Mouse (Mus musculus) liver, embryonic 14.5 days (tissue): ENCODE measurements around the gene Tead4.

Experiments used
- CTCF ChIP-seq: IDR thresholded peaks from 2 replicates; pipeline ENCODE4 v1.5.1; 2016; ENCODE audit warnings: antibody characterized with exemption, low read depth, control low read depth
- EP300 ChIP-seq: IDR thresholded peaks from 2 replicates; pipeline ENCODE4 v1.6.1; 2016; ENCODE audit warnings: antibody characterized with exemption, low read depth

DNA sequence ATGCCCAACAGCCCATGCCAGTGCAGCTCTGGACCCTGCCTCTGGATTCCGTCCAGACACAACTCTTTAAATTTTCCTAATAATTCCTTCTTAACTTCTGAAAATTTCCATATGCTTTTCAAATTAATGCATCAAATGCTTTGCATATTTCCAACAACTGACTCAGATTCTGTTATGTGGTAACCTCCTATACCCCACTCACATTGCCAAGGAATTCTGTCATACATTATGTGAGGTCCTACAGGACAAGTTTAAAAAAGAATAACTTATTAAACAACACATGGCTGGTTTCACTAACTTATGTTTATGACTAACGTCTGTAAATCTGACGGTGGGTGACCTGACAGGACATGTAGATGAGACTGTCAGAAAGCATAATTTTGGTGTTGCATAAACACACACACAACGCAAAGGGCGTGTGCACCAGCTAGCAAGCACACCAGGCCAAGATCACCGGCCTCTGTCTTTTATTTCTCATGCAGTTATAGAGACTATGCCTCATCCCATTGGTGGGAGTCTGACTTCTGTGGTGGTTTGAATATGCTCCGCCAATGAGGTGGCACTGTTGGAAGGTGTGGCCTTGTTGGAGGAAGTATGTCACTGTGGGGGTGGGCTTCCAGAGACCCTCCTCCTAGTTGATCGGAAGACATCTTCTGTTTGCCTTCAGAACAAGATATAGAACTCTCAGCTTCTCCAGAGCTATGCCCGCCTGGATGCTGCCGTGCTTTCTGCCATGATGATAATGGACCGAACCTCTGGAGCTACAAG, 41.5 kb upstream of the Tead4 start:
- TF ChIP-seq EP300 = no peak
- no peak for TF ChIP-seq CTCF
